Mouse (Mus musculus) midbrain, embryonic 12.5 days (tissue): ENCODE measurements around the gene Mllt6. TPM values are rescaled to one million over a fixed set of nuclear protein-coding genes. Genes with fewer than 3 reads are reported as not detected.
A peak's percentile ranks its signal among the peaks of the same experiment; 100 is the strongest.

ENCODE experiments used
- ATAC-seq: fragments of 200-750 bp; cut with Nextera tagmentation; 2 replicates; pipeline ENCODE4 v1.8.0; 2017; ENCODE audit warnings: low read depth, moderate TSS enrichment, moderate library complexity; ENCODE audit not compliant: low FRiP score
- H3K27ac ChIP-seq: fragments of 300-500 bp; sonication (generic); replicated peaks from 2 replicates; pipeline ENCODE4 v1.5.1; 2016; ENCODE audit warnings: mild to moderate bottlenecking
- H3K27me3 ChIP-seq: fragments of 300-500 bp; sonication (generic); 2 replicates; pipeline ENCODE4 v1.6.1; 2016; ENCODE audit warnings: mild to moderate bottlenecking
- H3K36me3 ChIP-seq: fragments of 300-500 bp; sonication (generic); 2 replicates; pipeline ENCODE4 v1.6.1; 2016
- H3K4me1 ChIP-seq: fragments of 300-500 bp; sonication (generic); 2 replicates; pipeline ENCODE4 v1.6.1; 2016
- H3K4me2 ChIP-seq: fragments of 300-500 bp; sonication (generic); replicated peaks from 2 replicates; pipeline ENCODE4 v1.6.1; 2016; ENCODE audit warnings: mild to moderate bottlenecking, moderate library complexity
- H3K4me3 ChIP-seq: fragments of 300-500 bp; sonication (generic); 2 replicates; pipeline ENCODE4 v1.5.1; 2016; ENCODE audit warnings: mild to moderate bottlenecking
- H3K9ac ChIP-seq: fragments of 300-500 bp; sonication (generic); replicated peaks from 2 replicates; pipeline ENCODE4 v1.6.1; 2016; ENCODE audit warnings: mild to moderate bottlenecking, moderate library complexity
- H3K9me3 ChIP-seq: fragments of 300-500 bp; sonication (generic); 2 replicates; pipeline ENCODE4 v1.6.1; 2016; ENCODE audit warnings: mild to moderate bottlenecking
- WGBS: fragments of 180-500 bp; shearing (Covaris S2); methylation state at CpG from one replicate; pipeline ENCODE4 v1.1.7; 2016; 5-methylcytosine and 5-hydroxymethylcytosine counted together
- polyA plus RNA-seq: library from polyadenylated mRNA; unstranded; fragments of >200 nt; fragmentation: Nextera tagmentation; extraction: Ambion mirVana; gene quantifications from 2 replicates; pipeline ENCODE4 v1.2.1, GENCODE M21; 2016

Gene Mllt6
- polyA plus RNA-seq, 1 experiment from 2014 or later, result 3.2 TPM

GRCm38 (mm10) chr11:97685613-97686321 is 22.6 kb downstream of the Mllt6 start, which contains the start of gene Cisd3:
Gene Cisd3, plus strand, starts transcription at chr11:97685826.
- Histone ChIP-seq H3K9me3 (no peaks in the 10 kb centered on the region), H3K4me3 (peak within 1 kb of the TSS; percentile 45), H3K9ac (peak within 1 kb of the TSS; percentile 56), H3K27me3 (0 out of 2 replicates have a peak, but pooled peaks cover 9% of the 10 kb centered on the region), H3K4me2 (peak within 1 kb of the TSS; percentile 82), H3K36me3 (peaks cover 49% of the 10 kb centered on the region), H3K27ac (peak within 1 kb of the TSS; percentile 30; the same call in 1 of the 2 replicates), H3K4me1 (peaks cover 12% of the 10 kb centered on the region)
- WGBS, result 2% methylated on average over 43 of the region's 43 CpGs
- ATAC-seq, result peak; percentile 78

- WGBS, result 76% methylated on average over 11 of the region's 11 CpGs
- Histone ChIP-seq H3K9ac (peak overlapping the region; percentile 37; the same call in 1 of the 2 replicates), H3K27ac (no peak overlapping the region), H3K9me3 (no peaks in the 10 kb centered on the region), H3K4me2 (peak overlapping the region; percentile 82), H3K4me3 (peak overlapping the region; percentile 45), H3K36me3 (peaks cover 50% of the 10 kb centered on the region), H3K27me3 (0 out of 2 replicates have a peak, but pooled peaks cover 9% of the 10 kb centered on the region), H3K4me1 (peaks cover 12% of the 10 kb centered on the region)
- ATAC-seq, result no peak
Observed at GRCm38 (mm10) chr11:97686322-97686908, 23.2 kb downstream of the Mllt6 start.

GRCm38 (mm10) chr11:97687061-97687460 is 23.8 kb downstream of the Mllt6 start:
- H3K36me3 ChIP-seq, result peaks cover 50% of the 10 kb centered on the region
- ATAC-seq, result no peak
- no peaks in the 10 kb centered on the region for H3K9me3 ChIP-seq
- 0 out of 2 replicates have a peak, but pooled peaks cover 9% of the 10 kb centered on the region for H3K27me3 ChIP-seq
- H3K4me2 ChIP-seq, result no peak overlapping the region
- WGBS, result 92% methylated on average over 3 of the region's 3 CpGs
- H3K4me1 ChIP-seq, result peaks cover 12% of the 10 kb centered on the region
- H3K4me3 ChIP-seq, result no peak overlapping the region
- H3K9ac ChIP-seq, result no peak overlapping the region
- H3K27ac ChIP-seq, result no peak overlapping the region

- Histone ChIP-seq H3K27ac (no peak overlapping the region), H3K9ac (no peak overlapping the region), H3K4me3 (no peak overlapping the region), H3K4me2 (no peak overlapping the region), H3K9me3 (no peaks in the 10 kb centered on the region), H3K27me3 (0 out of 2 replicates have a peak, but pooled peaks cover 5% of the 10 kb centered on the region), H3K4me1 (peaks cover 26% of the 10 kb centered on the region), H3K36me3 (peaks cover 53% of the 10 kb centered on the region)
- ATAC-seq, result no peak
- 26% methylated on average over 10 of the region's 10 CpGs for WGBS
Observed at GRCm38 (mm10) chr11:97689861-97690260, 26.6 kb downstream of the Mllt6 start.

GRCm38 (mm10) chr11:97694435-97694834 is 31.2 kb downstream of the Mllt6 start:
- Histone ChIP-seq H3K27ac (peak overlapping the region; percentile 71), H3K9me3 (no peaks in the 10 kb centered on the region), H3K9ac (no peak overlapping the region), H3K36me3 (peaks cover 35% of the 10 kb centered on the region), H3K4me2 (peak overlapping the region; percentile 86; the same call in 1 of the 2 replicates), H3K4me3 (no peak overlapping the region), H3K27me3 (no peaks in the 10 kb centered on the region), H3K4me1 (peaks cover 48% of the 10 kb centered on the region)
- ATAC-seq, result no peak
- 83% methylated on average over 4 of the region's 4 CpGs for WGBS

GRCm38 (mm10) chr11:97694921-97695711 is 31.9 kb downstream of the Mllt6 start:
- peak overlapping the region; percentile 17 for H3K9ac ChIP-seq
- no peaks in the 10 kb centered on the region for H3K9me3 ChIP-seq
- no peaks in the 10 kb centered on the region for H3K27me3 ChIP-seq
- WGBS, result 38% methylated on average over 17 of the region's 17 CpGs
- H3K4me2 ChIP-seq, result peak overlapping the region; percentile 86
- ATAC-seq, result no peak
- peak overlapping the region; percentile 22; the same call in 1 of the 2 replicates for H3K4me3 ChIP-seq
- H3K4me1 ChIP-seq, result peaks cover 48% of the 10 kb centered on the region
- H3K36me3 ChIP-seq, result peaks cover 32% of the 10 kb centered on the region
- H3K27ac ChIP-seq, result peak overlapping the region; percentile 71

DNA sequence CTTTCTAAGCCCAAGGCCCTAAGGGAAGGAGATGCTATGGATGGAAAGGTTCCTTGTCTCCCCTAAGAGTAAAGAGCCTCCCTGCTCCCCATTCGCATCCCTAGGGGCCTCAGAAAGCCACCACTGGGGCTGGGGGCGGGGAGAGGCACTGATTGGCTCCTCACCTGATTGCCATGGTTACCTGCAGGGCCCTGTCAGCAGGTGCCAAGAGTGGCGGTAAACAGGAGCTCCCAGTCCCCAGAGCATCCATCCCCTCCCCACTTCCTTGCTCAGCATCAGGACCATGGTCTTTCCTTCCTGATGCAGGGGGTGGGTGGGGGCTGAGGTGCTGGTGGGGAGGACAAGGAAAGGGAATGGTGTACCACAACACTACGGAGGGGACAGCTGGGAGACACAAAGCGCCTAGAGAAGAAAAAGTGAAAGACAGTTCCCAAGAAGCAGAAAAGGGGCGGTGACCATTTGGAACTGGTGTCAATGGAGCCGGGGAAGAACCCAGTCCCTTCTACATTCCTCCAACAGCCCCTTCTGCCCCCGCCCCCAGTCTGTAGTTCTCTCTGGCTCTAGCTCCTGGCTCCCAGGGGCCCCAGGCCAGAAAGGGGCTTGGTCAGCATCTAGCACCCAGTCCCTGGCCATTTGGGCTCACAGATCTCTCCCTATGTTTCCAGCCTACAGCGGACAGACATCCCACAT is 32.6 kb downstream of the Mllt6 start:
- peaks cover 50% of the 10 kb centered on the region for H3K4me1 ChIP-seq

DNA sequence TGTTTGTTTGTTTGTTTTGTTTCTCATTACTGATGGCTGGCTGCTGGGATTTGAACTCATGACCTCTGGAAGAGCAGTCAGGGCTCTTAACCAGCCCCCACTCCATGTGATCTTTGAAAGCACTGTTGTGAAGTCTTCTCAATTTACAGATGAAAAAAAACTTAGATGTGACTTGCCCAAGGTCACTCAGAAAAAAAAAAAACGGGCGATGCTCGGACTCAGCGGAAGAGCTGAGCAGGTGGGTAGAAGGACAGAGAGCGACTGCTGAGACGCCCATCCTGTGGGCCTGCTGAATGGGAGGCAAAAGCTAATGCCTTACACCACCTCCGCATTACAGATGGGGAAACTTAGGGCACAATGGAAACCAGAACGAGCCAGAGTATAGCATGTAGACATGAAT is 33.5 kb downstream of the Mllt6 start:
- no peak overlapping the region for H3K27ac ChIP-seq
- no peak for ATAC-seq
- peaks cover 16% of the 10 kb centered on the region for H3K36me3 ChIP-seq
- H3K4me1 ChIP-seq, result peaks cover 58% of the 10 kb centered on the region
- H3K27me3 ChIP-seq, result peaks cover 6% of the 10 kb centered on the region; the same call in 1 of the 2 replicates
- H3K9me3 ChIP-seq, result no peaks in the 10 kb centered on the region
- H3K9ac ChIP-seq, result peak overlapping the region; percentile 32; the same call in 1 of the 2 replicates
- no peak overlapping the region for H3K4me3 ChIP-seq
- H3K4me2 ChIP-seq, result peak overlapping the region; percentile 86
- WGBS, result 71% methylated on average over 8 of the region's 8 CpGs

More for the DNA sequence above, 32.6 kb downstream of the Mllt6 start:
- peak overlapping the region; percentile 71 for H3K27ac ChIP-seq
- H3K9me3 ChIP-seq, result no peaks in the 10 kb centered on the region
- peak overlapping the region; percentile 32; the same call in 1 of the 2 replicates for H3K9ac ChIP-seq
- 37% methylated on average over 9 of the region's 9 CpGs for WGBS
- peaks cover 25% of the 10 kb centered on the region for H3K36me3 ChIP-seq
- no peaks in the 10 kb centered on the region for H3K27me3 ChIP-seq
- peak overlapping the region; percentile 22 for H3K4me3 ChIP-seq
- ATAC-seq, result no peak
- H3K4me2 ChIP-seq, result peak overlapping the region; percentile 86

GRCm38 (mm10) chr11:97697199-97697890 is 34.1 kb downstream of the Mllt6 start:
- 62% methylated on average over 11 of the region's 11 CpGs for WGBS
- Histone ChIP-seq H3K4me2 (peak overlapping the region; percentile 86), H3K9me3 (no peaks in the 10 kb centered on the region), H3K4me1 (peaks cover 62% of the 10 kb centered on the region), H3K4me3 (peak overlapping the region; percentile 88), H3K27ac (peak overlapping the region; percentile 99; the same call in 1 of the 2 replicates), H3K36me3 (peaks cover 10% of the 10 kb centered on the region), H3K9ac (peak overlapping the region; percentile 90), H3K27me3 (peaks cover 9% of the 10 kb centered on the region; the same call in 1 of the 2 replicates)
- no peak for ATAC-seq

- H3K27me3 ChIP-seq, result peaks cover 9% of the 10 kb centered on the region; the same call in 1 of the 2 replicates
- peaks cover 62% of the 10 kb centered on the region for H3K4me1 ChIP-seq
- H3K4me3 ChIP-seq, result peak overlapping the region; percentile 88
- H3K4me2 ChIP-seq, result peak overlapping the region; percentile 86
- H3K9ac ChIP-seq, result peak overlapping the region; percentile 90
- WGBS, result under 1% methylated on average over 14 of the region's 14 CpGs
- no peaks in the 10 kb centered on the region for H3K9me3 ChIP-seq
- H3K36me3 ChIP-seq, result peaks cover 4% of the 10 kb centered on the region
- ATAC-seq, result no peak
- H3K27ac ChIP-seq, result peak overlapping the region; percentile 99
Observed at GRCm38 (mm10) chr11:97697891-97698529, 34.8 kb downstream of the Mllt6 start.
